18 mouse cellular contexts compared by ENCODE assay signal in the genomic region with DNA sequence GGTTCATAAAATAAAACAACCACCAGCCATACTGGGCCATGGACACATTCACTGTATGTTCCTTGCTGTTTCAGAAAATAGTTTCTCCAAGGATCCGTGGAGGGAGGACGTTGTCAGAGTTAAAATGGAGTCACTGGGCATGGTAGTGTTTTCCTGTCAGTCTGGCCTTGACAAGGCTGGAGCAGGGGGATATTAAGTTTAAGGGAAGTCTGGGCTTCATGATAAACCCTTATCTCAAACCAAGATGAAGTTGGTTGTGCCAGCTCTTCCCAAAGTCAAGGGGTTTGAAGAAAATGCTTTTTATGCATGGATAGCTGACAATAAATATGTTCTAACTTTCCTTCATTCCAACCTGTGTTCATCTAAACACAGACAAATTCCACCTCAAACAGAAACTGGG.
DNase-seq lines count a peak whose midpoint lies in the region; ATAC-seq and TF ChIP-seq lines count a peak whose summit lies in the region.
"Had no signal": no experiment of that assay in that cellular context is flagged by ENCODE, and none has a peak within 500 bp of the region (broad histone marks: within the 10 kb centered on the region; RNA-seq: fewer than 3 reads in every experiment).

No protein-coding gene starts in this region.

- no peak for DNase-seq in heart, postnatal 0 days (ENCODE audit: low spot score)
- DNase-seq in heart, postnatal 4 days: no peak
- peak; percentile 28 for DNase-seq in c-Kit-positive CD71-positive TER-119-positive erythroid progenitor cells, embryonic 14.5 days (ENCODE audit: low spot score)
- no peak for DNase-seq in liver, embryonic 13.5 days
- no peak for DNase-seq in cerebellum, adult 9-10 months
- DNase-seq in gastrocnemius, adult 2 months: no peak
- no peak for DNase-seq in spleen, postnatal 36 days (ENCODE audit: low spot score in 2 of 2)
- DNase-seq: cerebellum, adult 11-12 months; cerebellum, postnatal 36 days; kidney, adult 18-20 months had no signal

- H3K4me2 ChIP-seq in heart, postnatal 0 days (ENCODE audit: low read depth, low read length): no peak overlapping the region
- H3K4me2 ChIP-seq in liver, embryonic 13.5 days: no peak overlapping the region; the same call in 1 of the 2 replicates
- H3K4me2 ChIP-seq in myocyte (ENCODE audit: low read depth): peak overlapping the region; percentile 67
- H3K4me2 ChIP-seq: forebrain, embryonic 15.5 days; heart, embryonic 11.5 days; hindbrain, embryonic 15.5 days had no signal

- H3K27ac ChIP-seq in heart, postnatal 0 days (ENCODE audit: low read depth): 0 out of 2 replicates have a peak overlapping the region, but pooled peaks have one; percentile 9
- no peak overlapping the region for H3K27ac ChIP-seq in liver, embryonic 13.5 days
- H3K27ac ChIP-seq in gastrocnemius, adult 2 months: no peak overlapping the region; the same call in 1 of the 2 replicates
- H3K27ac ChIP-seq: forebrain, embryonic 15.5 days; hindbrain, embryonic 15.5 days; kidney, postnatal 0 days had no signal

- WGBS in heart, postnatal 0 days: 68% methylated on average over 2 of the region's 2 CpGs
- WGBS in liver, embryonic 13.5 days (ENCODE audit: insufficient replicate concordance): 21% methylated on average over 2 of the region's 2 CpGs

- no peak for TF ChIP-seq EP300 in heart, postnatal 0 days (IDR thresholded peaks at IDR 0.05; ENCODE audit: low read depth)

- H3K36me3 ChIP-seq in heart, postnatal 0 days (replicated peaks; ENCODE audit: control insufficient read depth, insufficient read depth, low read length): peaks cover 53% of the 10 kb centered on the region
- H3K36me3 ChIP-seq in liver, embryonic 13.5 days: peaks cover 27% of the 10 kb centered on the region
- H3K36me3 ChIP-seq in myocyte (ENCODE audit: control insufficient read depth, insufficient read depth): peaks cover 21% of the 10 kb centered on the region

- no peak overlapping the region for H3K4me3 ChIP-seq in heart, postnatal 0 days (ENCODE audit: low read depth, low read length)
- H3K4me3 ChIP-seq in liver, embryonic 13.5 days (replicated peaks): no peak overlapping the region
- H3K4me3 ChIP-seq in myocyte: no peak overlapping the region
- no peak overlapping the region for H3K4me3 ChIP-seq in gastrocnemius, adult 2 months
- H3K4me3 ChIP-seq: forebrain, embryonic 15.5 days; hindbrain, embryonic 15.5 days had no signal

- no peak overlapping the region for H3ac ChIP-seq in myocyte (ENCODE audit: control insufficient read depth, insufficient read length)

- ATAC-seq in heart, postnatal 0 days (ENCODE audit: insufficient read depth, low read depth): no peak
- peak; percentile 45; the same call in 1 of the 2 replicates for ATAC-seq in liver, embryonic 13.5 days (ENCODE audit: low read depth)
- ATAC-seq: activated CD4-positive, CD25-positive, alpha-beta regulatory T cell, adult 4 months; CD4-positive, CD25-positive, alpha-beta regulatory T cell, adult 4 months; forebrain, embryonic 15.5 days; midbrain, embryonic 16.5 days had no signal

- H3K79me2 ChIP-seq in myocyte (ENCODE audit: control insufficient read depth, insufficient read depth): peaks cover 4% of the 10 kb centered on the region

- intact Hi-C loops in gastrocnemius, adult 2 months (cut with DNase I): no loop called here

- no peak overlapping the region for H3K9ac ChIP-seq in heart, postnatal 0 days (replicated peaks; ENCODE audit: low read depth, low read length)
- no peak overlapping the region for H3K9ac ChIP-seq in liver, embryonic 13.5 days
- H3K9ac ChIP-seq: forebrain, embryonic 15.5 days; hindbrain, embryonic 15.5 days had no signal

- H3K4me1 ChIP-seq in heart, postnatal 0 days (ENCODE audit: control insufficient read depth, insufficient read depth): peaks cover 10% of the 10 kb centered on the region; the same call in 1 of the 2 replicates
- H3K4me1 ChIP-seq in liver, embryonic 13.5 days (replicated peaks): peaks cover 22% of the 10 kb centered on the region
- H3K4me1 ChIP-seq: forebrain, embryonic 15.5 days; hindbrain, embryonic 15.5 days had no signal

- no peaks in the 10 kb centered on the region for H3K9me3 ChIP-seq in heart, postnatal 0 days (replicated peaks; ENCODE audit: control insufficient read depth, low read length)
- H3K9me3 ChIP-seq in liver, embryonic 13.5 days (replicated peaks): no peaks in the 10 kb centered on the region
- H3K9me3 ChIP-seq: forebrain, embryonic 15.5 days; hindbrain, embryonic 15.5 days had no signal

- H3K27me3 ChIP-seq in heart, postnatal 0 days (ENCODE audit: control insufficient read depth, insufficient read depth, low read length): no peaks in the 10 kb centered on the region
- no peaks in the 10 kb centered on the region for H3K27me3 ChIP-seq in liver, embryonic 13.5 days
- no peaks in the 10 kb centered on the region for H3K27me3 ChIP-seq in myocyte (ENCODE audit: control insufficient read depth, insufficient read depth, insufficient read length)
- H3K27me3 ChIP-seq: forebrain, embryonic 15.5 days; hindbrain, embryonic 15.5 days had no signal

- no peak for TF ChIP-seq POLR2A in myocyte (IDR thresholded peaks at IDR 0.05; ENCODE audit: insufficient read length, low read depth)

- no peak for TF ChIP-seq CTCF in heart, postnatal 0 days (IDR thresholded peaks at IDR 0.05; ENCODE audit: low read depth)
- no peak for TF ChIP-seq CTCF in gastrocnemius, adult 2 months (IDR thresholded peaks at IDR 0.05)

TF ChIP-seq in myocyte, 11 proteins besides CTCF, POLR2A, EP300 and RAD21:
- no peak for TF ChIP-seq POLR2AphosphoS2 (IDR thresholded peaks at IDR 0.05; ENCODE audit: insufficient read length, low read depth)
- TF ChIP-seq E2F4 (IDR thresholded peaks at IDR 0.05; ENCODE audit: insufficient read depth): no peak
- TF ChIP-seq USF1 (IDR thresholded peaks at IDR 0.05; ENCODE audit: low read depth): no peak
- no peak for TF ChIP-seq CEBPB (IDR thresholded peaks at IDR 0.05; ENCODE audit: insufficient read depth, poor library complexity, severe bottlenecking)
- TF ChIP-seq SRF (IDR thresholded peaks at IDR 0.05; ENCODE audit: control insufficient read depth, insufficient read length, low read depth): no peak
- TF ChIP-seq MYOD1 (IDR thresholded peaks at IDR 0.05; ENCODE audit: control insufficient read depth in 1 of 3, insufficient read length in 2 of 3, low read depth in 2 of 3): no peak
- no peak for TF ChIP-seq MYOG (IDR thresholded peaks at IDR 0.05; ENCODE audit: control insufficient read depth in 1 of 3, insufficient read depth in 1 of 3, insufficient read length in 2 of 3, low read depth in 2 of 3)
- no peak for TF ChIP-seq TCF3 (IDR thresholded peaks at IDR 0.05; ENCODE audit: insufficient read length, low read depth)
- no peak for TF ChIP-seq MAX (IDR thresholded peaks at IDR 0.05; ENCODE audit: low read depth)
- no peak for TF ChIP-seq REST (IDR thresholded peaks at IDR 0.05; ENCODE audit: insufficient read depth, insufficient read length)
- TF ChIP-seq TCF12 (IDR thresholded peaks at IDR 0.05; ENCODE audit: insufficient read depth, poor library complexity, severe bottlenecking): no peak
